Mouse (Mus musculus) intestine, embryonic 16.5 days (tissue): ENCODE measurements around the gene Dnajc16. TPM values are rescaled to one million over a fixed set of nuclear protein-coding genes. Genes with fewer than 3 reads are reported as not detected.

Experiments
- ATAC-seq: fragments of 200-750 bp; cut with Nextera tagmentation; 2 replicates; pipeline ENCODE4 v1.8.0; 2017; ENCODE audit warnings: moderate TSS enrichment, moderate library complexity
- H3K27ac ChIP-seq: fragments of 300-500 bp; sonication (generic); 2 replicates; pipeline ENCODE4 v1.5.1; 2014; ENCODE audit warnings: mild to moderate bottlenecking, low read length
- H3K27me3 ChIP-seq: fragments of 300-500 bp; sonication (generic); replicated peaks from 2 replicates; pipeline ENCODE4 v1.6.1; 2014; ENCODE audit warnings: low read length, control low read depth, mixed read lengths; ENCODE audit not compliant: control insufficient read depth, insufficient read depth
- H3K36me3 ChIP-seq: fragments of 300-500 bp; sonication (generic); 2 replicates; pipeline ENCODE4 v1.6.1; 2014; ENCODE audit warnings: low read length, control low read depth; ENCODE audit not compliant: control insufficient read depth, insufficient read depth
- H3K4me1 ChIP-seq: fragments of 300-500 bp; sonication (generic); 2 replicates; pipeline ENCODE4 v1.6.1; 2014; ENCODE audit warnings: low read length, control low read depth, mixed read lengths; ENCODE audit not compliant: control insufficient read depth, insufficient read depth
- H3K4me2 ChIP-seq: fragments of 300-500 bp; sonication (generic); 2 replicates; pipeline ENCODE4 v1.6.1; 2014; ENCODE audit warnings: low read depth, low read length, control low read depth
- H3K4me3 ChIP-seq: fragments of 300-500 bp; sonication (generic); 2 replicates; pipeline ENCODE4 v1.5.1; 2014; ENCODE audit warnings: mild to moderate bottlenecking, low read length
- H3K9ac ChIP-seq: fragments of 300-500 bp; sonication (generic); 2 replicates; pipeline ENCODE4 v1.6.1; 2014; ENCODE audit warnings: low read depth, low read length
- H3K9me3 ChIP-seq: fragments of 300-500 bp; sonication (generic); 2 replicates; pipeline ENCODE4 v1.6.1; 2016; ENCODE audit warnings: low read length, control low read depth; ENCODE audit not compliant: control insufficient read depth
- WGBS: fragments of 180-500 bp; shearing (Covaris S2); extraction: QIAGEN DNeasy Blood & Tissue Kit; methylation state at CpG from one replicate; pipeline ENCODE4 v1.1.7; 2014; 5-methylcytosine and 5-hydroxymethylcytosine counted together
- polyA plus RNA-seq: library from polyadenylated mRNA; unstranded; fragments of >200 nt; fragmentation: Nextera tagmentation; extraction: Ambion mirVana; gene quantifications from 2 replicates; pipeline ENCODE4 v1.2.1, GENCODE M21; 2015

Gene Dnajc16
- polyA plus RNA-seq, 1 experiment from 2014 or later = 4.3 TPM

GRCm38 (mm10) chr4:141760942-141761341 lies 29.8 kb downstream of the Dnajc16 start:
- H3K4me1 ChIP-seq = 0 out of 2 replicates have a peak, but pooled peaks cover 2% of the 10 kb centered on the region
- H3K9me3 ChIP-seq = no peaks in the 10 kb centered on the region
- 71% methylated on average over 4 of the region's 4 CpGs for WGBS
- H3K4me3 ChIP-seq = no peak overlapping the region
- H3K4me2 ChIP-seq = no peak overlapping the region
- no peak overlapping the region for H3K27ac ChIP-seq
- no peaks in the 10 kb centered on the region for H3K27me3 ChIP-seq
- H3K9ac ChIP-seq = no peak overlapping the region
- H3K36me3 ChIP-seq = peaks cover 10% of the 10 kb centered on the region
- peak; percentile 64; the same call in 1 of the 2 replicates for ATAC-seq

GRCm38 (mm10) chr4:141758874-141759542 lies 31.7 kb downstream of the Dnajc16 start:
- no peaks in the 10 kb centered on the region for H3K27me3 ChIP-seq
- peaks cover 13% of the 10 kb centered on the region for H3K36me3 ChIP-seq
- H3K4me3 ChIP-seq = no peak overlapping the region
- H3K4me1 ChIP-seq = 0 out of 2 replicates have a peak, but pooled peaks cover 2% of the 10 kb centered on the region
- H3K9me3 ChIP-seq = no peaks in the 10 kb centered on the region
- H3K27ac ChIP-seq = no peak overlapping the region
- H3K4me2 ChIP-seq = no peak overlapping the region
- ATAC-seq = 0 out of 2 replicates have a peak, but pooled peaks have one; percentile 46
- WGBS = 69% methylated on average over 6 of the region's 6 CpGs
- H3K9ac ChIP-seq = no peak overlapping the region

GRCm38 (mm10) chr4:141757124-141757523 lies 33.6 kb downstream of the Dnajc16 start:
- no peak overlapping the region for H3K27ac ChIP-seq
- no peak overlapping the region for H3K4me2 ChIP-seq
- H3K9ac ChIP-seq = no peak overlapping the region
- no peak for ATAC-seq
- H3K4me1 ChIP-seq = 0 out of 2 replicates have a peak, but pooled peaks cover 2% of the 10 kb centered on the region
- H3K36me3 ChIP-seq = peaks cover 3% of the 10 kb centered on the region; the same call in 1 of the 2 replicates
- 94% methylated on average over 3 of the region's 3 CpGs for WGBS
- no peaks in the 10 kb centered on the region for H3K9me3 ChIP-seq
- H3K4me3 ChIP-seq = no peak overlapping the region
- no peaks in the 10 kb centered on the region for H3K27me3 ChIP-seq

GRCm38 (mm10) chr4:141755375-141755930 lies 35.3 kb downstream of the Dnajc16 start:
- no peak overlapping the region for H3K27ac ChIP-seq
- WGBS = 88% methylated on average over 19 of the region's 19 CpGs
- H3K9me3 ChIP-seq = no peaks in the 10 kb centered on the region
- ATAC-seq = no peak
- peaks cover 3% of the 10 kb centered on the region; the same call in 1 of the 2 replicates for H3K36me3 ChIP-seq
- H3K4me1 ChIP-seq = peaks cover 5% of the 10 kb centered on the region; the same call in 1 of the 2 replicates
- H3K4me3 ChIP-seq = no peak overlapping the region
- no peaks in the 10 kb centered on the region for H3K27me3 ChIP-seq
- no peak overlapping the region for H3K4me2 ChIP-seq
- H3K9ac ChIP-seq = no peak overlapping the region

GRCm38 (mm10) chr4:141752076-141752421 lies 38.7 kb downstream of the Dnajc16 start:
- WGBS = 0% methylated on average over 4 of the region's 4 CpGs

GRCm38 (mm10) chr4:141751419-141752075 lies 39.2 kb downstream of the Dnajc16 start:
- Histone ChIP-seq H3K4me3 (no peak overlapping the region), H3K36me3 (peaks cover 3% of the 10 kb centered on the region; the same call in 1 of the 2 replicates), H3K4me1 (peaks cover 5% of the 10 kb centered on the region; the same call in 1 of the 2 replicates), H3K9me3 (no peaks in the 10 kb centered on the region), H3K27ac (no peak overlapping the region; the same call in 1 of the 2 replicates), H3K27me3 (no peaks in the 10 kb centered on the region), H3K4me2 (no peak overlapping the region), H3K9ac (no peak overlapping the region)
- 36% methylated on average over 4 of the region's 4 CpGs for WGBS
- peak; percentile 69 for ATAC-seq

More at GRCm38 (mm10) chr4:141752076-141752421, 38.7 kb downstream of the Dnajc16 start:
- H3K4me2 ChIP-seq = no peak overlapping the region
- H3K27ac ChIP-seq = no peak overlapping the region
- H3K4me3 ChIP-seq = no peak overlapping the region
- H3K27me3 ChIP-seq = no peaks in the 10 kb centered on the region
- ATAC-seq = peak; percentile 75
- H3K4me1 ChIP-seq = peaks cover 5% of the 10 kb centered on the region; the same call in 1 of the 2 replicates
- H3K9ac ChIP-seq = no peak overlapping the region
- H3K9me3 ChIP-seq = no peaks in the 10 kb centered on the region
- peaks cover 3% of the 10 kb centered on the region; the same call in 1 of the 2 replicates for H3K36me3 ChIP-seq

GRCm38 (mm10) chr4:141750826-141751225 lies 39.9 kb downstream of the Dnajc16 start:
- Histone ChIP-seq H3K27me3 (no peaks in the 10 kb centered on the region), H3K36me3 (peaks cover 3% of the 10 kb centered on the region; the same call in 1 of the 2 replicates), H3K4me2 (no peak overlapping the region), H3K4me1 (peaks cover 5% of the 10 kb centered on the region; the same call in 1 of the 2 replicates), H3K27ac (no peak overlapping the region), H3K4me3 (no peak overlapping the region), H3K9ac (no peak overlapping the region), H3K9me3 (no peaks in the 10 kb centered on the region)
- no peak for ATAC-seq
- 70% methylated on average over 3 of the region's 3 CpGs for WGBS

GRCm38 (mm10) chr4:141749557-141749956 lies 41.2 kb downstream of the Dnajc16 start:
- no peak overlapping the region for H3K9ac ChIP-seq
- H3K9me3 ChIP-seq = no peaks in the 10 kb centered on the region
- H3K36me3 ChIP-seq = peaks cover 1% of the 10 kb centered on the region; the same call in 1 of the 2 replicates
- H3K27me3 ChIP-seq = no peaks in the 10 kb centered on the region
- WGBS = 39% methylated on average over 11 of the region's 11 CpGs
- no peak for ATAC-seq
- H3K27ac ChIP-seq = no peak overlapping the region
- peaks cover 5% of the 10 kb centered on the region; the same call in 1 of the 2 replicates for H3K4me1 ChIP-seq
- no peak overlapping the region for H3K4me3 ChIP-seq
- no peak overlapping the region for H3K4me2 ChIP-seq
